Mouse (Mus musculus) hindbrain, embryonic 15.5 days (tissue): ENCODE data around the gene Srebf2. TPM values are rescaled to one million over a fixed set of nuclear protein-coding genes. Genes with fewer than 3 reads are reported as not detected.
"Not testable (repeated sequence)": the region's sequence is repeated elsewhere in the genome, so short reads cannot be mapped to it uniquely, and the experiment has no call there.

Experiments used
- ATAC-seq: fragments of 200-750 bp; cut with Nextera tagmentation; 2 replicates; pipeline ENCODE4 v1.8.0; 2017; ENCODE audit warnings: low read depth, moderate number of reproducible peaks, moderate TSS enrichment; ENCODE audit not compliant: low FRiP score
- H3K27ac ChIP-seq: fragments of 300-500 bp; sonication (generic); replicated peaks from 2 replicates; pipeline ENCODE4 v1.5.1; 2015; ENCODE audit warnings: mild to moderate bottlenecking, inconsistent platforms
- H3K27me3 ChIP-seq: fragments of 300-500 bp; sonication (generic); 2 replicates; pipeline ENCODE4 v1.6.1; 2015; ENCODE audit warnings: control low read depth, inconsistent platforms
- H3K36me3 ChIP-seq: fragments of 300-500 bp; sonication (generic); 2 replicates; pipeline ENCODE4 v1.6.1; 2015; ENCODE audit warnings: control low read depth, inconsistent platforms
- H3K4me1 ChIP-seq: fragments of 300-500 bp; sonication (generic); replicated peaks from 2 replicates; pipeline ENCODE4 v1.6.1; 2015; ENCODE audit warnings: control low read depth, inconsistent platforms
- H3K4me2 ChIP-seq: fragments of 300-500 bp; sonication (generic); 2 replicates; pipeline ENCODE4 v1.6.1; 2015; ENCODE audit warnings: moderate library complexity, mild to moderate bottlenecking, inconsistent platforms
- H3K4me3 ChIP-seq: fragments of 300-500 bp; sonication (generic); 2 replicates; pipeline ENCODE4 v1.5.1; 2015; ENCODE audit warnings: mild to moderate bottlenecking, inconsistent platforms
- H3K9ac ChIP-seq: fragments of 300-500 bp; sonication (generic); 2 replicates; pipeline ENCODE4 v1.6.1; 2015; ENCODE audit warnings: inconsistent platforms
- H3K9me3 ChIP-seq: fragments of 300-500 bp; sonication (generic); 2 replicates; pipeline ENCODE4 v1.6.1; 2016; ENCODE audit warnings: control low read depth, inconsistent platforms
- WGBS: fragments of 180-500 bp; shearing (Covaris S2); methylation state at CpG from one replicate; pipeline ENCODE4 v1.1.7; 2015; 5-methylcytosine and 5-hydroxymethylcytosine counted together
- polyA plus RNA-seq: library from polyadenylated mRNA; unstranded; fragments of >200 nt; fragmentation: Nextera tagmentation; extraction: Ambion mirVana; gene quantifications from 2 replicates; pipeline ENCODE4 v1.2.1, GENCODE M21; 2015

Srebf2 gene
- polyA plus RNA-seq, 1 experiment from 2014 or later = 209 TPM

- ATAC-seq = no peak
- Histone ChIP-seq H3K27me3 (peaks cover 10% of the 10 kb centered on the region), H3K27ac (no peak overlapping the region), H3K4me3 (no peak overlapping the region), H3K9me3 (no peaks in the 10 kb centered on the region), H3K9ac (no peak overlapping the region), H3K4me2 (no peak overlapping the region), H3K36me3 (no peaks in the 10 kb centered on the region), H3K4me1 (peaks cover 12% of the 10 kb centered on the region)
- WGBS = 88% methylated on average over 5 of the region's 5 CpGs
Measured at GRCm38 (mm10) chr15:82225769-82226168, 78.8 kb downstream of the Srebf2 start.

- WGBS = 40% methylated on average over 11 of the region's 11 CpGs
- H3K4me3 ChIP-seq = no peak overlapping the region
- H3K9ac ChIP-seq = no peak overlapping the region
- peaks cover 5% of the 10 kb centered on the region; the same call in 1 of the 2 replicates for H3K4me1 ChIP-seq
- H3K27me3 ChIP-seq = peaks cover 4% of the 10 kb centered on the region; the same call in 1 of the 2 replicates
- no peak overlapping the region for H3K4me2 ChIP-seq
- no peak overlapping the region for H3K27ac ChIP-seq
- H3K9me3 ChIP-seq = no peaks in the 10 kb centered on the region
- no peaks in the 10 kb centered on the region for H3K36me3 ChIP-seq
- ATAC-seq = no peak
Measured at GRCm38 (mm10) chr15:82229542-82230045, 82.6 kb downstream of the Srebf2 start.

GRCm38 (mm10) chr15:82230098-82230611 is 83.2 kb downstream of the Srebf2 start:
- no peaks in the 10 kb centered on the region for H3K9me3 ChIP-seq
- H3K4me2 ChIP-seq = no peak overlapping the region
- WGBS = 66% methylated on average over 6 of the region's 6 CpGs
- no peak for ATAC-seq
- H3K27ac ChIP-seq = no peak overlapping the region
- no peaks in the 10 kb centered on the region for H3K27me3 ChIP-seq
- H3K4me1 ChIP-seq = peaks cover 3% of the 10 kb centered on the region; the same call in 1 of the 2 replicates
- H3K9ac ChIP-seq = no peak overlapping the region
- no peak overlapping the region for H3K4me3 ChIP-seq
- H3K36me3 ChIP-seq = no peaks in the 10 kb centered on the region

- Histone ChIP-seq H3K27ac (no peak overlapping the region), H3K4me3 (no peak overlapping the region), H3K9ac (no peak overlapping the region), H3K36me3 (no peaks in the 10 kb centered on the region), H3K4me2 (no peak overlapping the region), H3K9me3 (no peaks in the 10 kb centered on the region), H3K27me3 (no peaks in the 10 kb centered on the region), H3K4me1 (peaks cover 3% of the 10 kb centered on the region; the same call in 1 of the 2 replicates)
- no peak for ATAC-seq
- WGBS = 68% methylated on average over 4 of the region's 4 CpGs
Measured at GRCm38 (mm10) chr15:82231100-82231499, 84.1 kb downstream of the Srebf2 start.

GRCm38 (mm10) chr15:82231591-82232378 is 84.8 kb downstream of the Srebf2 start:
- WGBS = 48% methylated on average over 11 of the region's 11 CpGs
- Histone ChIP-seq H3K4me3 (no peak overlapping the region), H3K27ac (no peak overlapping the region), H3K4me1 (peaks cover 3% of the 10 kb centered on the region; the same call in 1 of the 2 replicates), H3K27me3 (no peaks in the 10 kb centered on the region), H3K4me2 (no peak overlapping the region), H3K9me3 (no peaks in the 10 kb centered on the region), H3K9ac (no peak overlapping the region), H3K36me3 (no peaks in the 10 kb centered on the region)
- no peak for ATAC-seq

- H3K9me3 ChIP-seq = no peaks in the 10 kb centered on the region
- no peak overlapping the region for H3K4me2 ChIP-seq
- WGBS = 66% methylated on average over 4 of the region's 4 CpGs
- H3K27ac ChIP-seq = no peak overlapping the region
- H3K27me3 ChIP-seq = no peaks in the 10 kb centered on the region
- no peaks in the 10 kb centered on the region for H3K36me3 ChIP-seq
- peaks cover 3% of the 10 kb centered on the region; the same call in 1 of the 2 replicates for H3K4me1 ChIP-seq
- H3K4me3 ChIP-seq = no peak overlapping the region
- no peak for ATAC-seq
- no peak overlapping the region for H3K9ac ChIP-seq
Measured at GRCm38 (mm10) chr15:82232651-82233050, 85.7 kb downstream of the Srebf2 start.

- no peak overlapping the region for H3K27ac ChIP-seq
- ATAC-seq = no peak
Measured at GRCm38 (mm10) chr15:82235661-82236060, 88.7 kb downstream of the Srebf2 start.

GRCm38 (mm10) chr15:82236565-82236964 is 89.6 kb downstream of the Srebf2 start:
- Histone ChIP-seq H3K9ac (no peak overlapping the region), H3K27ac (no peak overlapping the region), H3K36me3 (no peaks in the 10 kb centered on the region), H3K27me3 (no peaks in the 10 kb centered on the region), H3K9me3 (no peaks in the 10 kb centered on the region), H3K4me1 (peaks cover 3% of the 10 kb centered on the region; the same call in 1 of the 2 replicates), H3K4me2 (no peak overlapping the region), H3K4me3 (no peak overlapping the region)
- 16% methylated on average over 5 of the region's 5 CpGs for WGBS
- ATAC-seq = peak; percentile 79

More at GRCm38 (mm10) chr15:82235661-82236060, 88.7 kb downstream of the Srebf2 start:
- no peaks in the 10 kb centered on the region for H3K27me3 ChIP-seq
- no peak overlapping the region for H3K4me3 ChIP-seq
- H3K36me3 ChIP-seq = no peaks in the 10 kb centered on the region
- H3K4me1 ChIP-seq = peaks cover 3% of the 10 kb centered on the region; the same call in 1 of the 2 replicates
- no peak overlapping the region for H3K9ac ChIP-seq
- no peak overlapping the region for H3K4me2 ChIP-seq
- 75% methylated on average over 10 of the region's 10 CpGs for WGBS
- H3K9me3 ChIP-seq = no peaks in the 10 kb centered on the region

- no peaks in the 10 kb centered on the region for H3K9me3 ChIP-seq
- peak overlapping the region; percentile 70 for H3K4me3 ChIP-seq
- H3K9ac ChIP-seq = no peak overlapping the region; the same call in 1 of the 2 replicates
- ATAC-seq = no peak
- H3K4me2 ChIP-seq = peak overlapping the region; percentile 75
- 80% methylated on average over 3 of the region's 3 CpGs for WGBS
- H3K36me3 ChIP-seq = no peaks in the 10 kb centered on the region
- no peaks in the 10 kb centered on the region for H3K27me3 ChIP-seq
- peaks cover 12% of the 10 kb centered on the region for H3K4me1 ChIP-seq
- no peak overlapping the region for H3K27ac ChIP-seq
Measured at GRCm38 (mm10) chr15:82243311-82243710, 96.3 kb downstream of the Srebf2 start.

GRCm38 (mm10) chr15:82243742-82244114 is 96.7 kb downstream of the Srebf2 start:
- H3K4me2 ChIP-seq = peak overlapping the region; percentile 75
- peak overlapping the region; percentile 46 for H3K9ac ChIP-seq
- H3K27ac ChIP-seq = 0 out of 2 replicates have a peak overlapping the region, but pooled peaks have one; percentile 16
- WGBS = 7% methylated on average over 12 of the region's 12 CpGs
- H3K9me3 ChIP-seq = no peaks in the 10 kb centered on the region
- H3K27me3 ChIP-seq = no peaks in the 10 kb centered on the region
- H3K4me3 ChIP-seq = peak overlapping the region; percentile 70
- H3K36me3 ChIP-seq = no peaks in the 10 kb centered on the region
- peaks cover 12% of the 10 kb centered on the region for H3K4me1 ChIP-seq
- no peak for ATAC-seq

- under 1% methylated on average over 65 of the region's 65 CpGs for WGBS
- H3K4me2 ChIP-seq = peak within 1 kb of the TSS; percentile 75
- H3K9me3 ChIP-seq = no peaks in the 10 kb centered on the region
- peaks cover 12% of the 10 kb centered on the region for H3K4me1 ChIP-seq
- H3K4me3 ChIP-seq = peak within 1 kb of the TSS; percentile 70
- peak within 1 kb of the TSS; percentile 46 for H3K9ac ChIP-seq
- H3K27ac ChIP-seq = peak within 1 kb of the TSS; percentile 74
- H3K27me3 ChIP-seq = no peaks in the 10 kb centered on the region
- H3K36me3 ChIP-seq = no peaks in the 10 kb centered on the region
- ATAC-seq = peak; percentile 98
Measured at GRCm38 (mm10) chr15:82244115-82244804, 97.3 kb downstream of the Srebf2 start, which contains the start of gene Cenpm. Gene Cenpm, minus strand, starts transcription at chr15:82244748.

- ATAC-seq = not testable (repeated sequence)
- peak overlapping the region; percentile 75 for H3K4me2 ChIP-seq
- WGBS = 24% methylated on average over 9 of the region's 9 CpGs
Measured at GRCm38 (mm10) chr15:82244805-82245161, 97.8 kb downstream of the Srebf2 start.

More at GRCm38 (mm10) chr15:82244805-82245161, 97.8 kb downstream of the Srebf2 start:
- H3K27ac ChIP-seq, H3K9me3 ChIP-seq, H3K9ac ChIP-seq, H3K36me3 ChIP-seq, H3K27me3 ChIP-seq: not testable (repeated sequence)
- Histone ChIP-seq H3K4me1 (peaks cover 12% of the 10 kb centered on the region), H3K4me3 (peak overlapping the region; percentile 70)
